Mouse (Mus musculus): ENCODE measurements around the gene Gm20715. TPM values are rescaled to one million over a fixed set of nuclear protein-coding genes. Genes with fewer than 3 reads are reported as not detected.
"Not testable (repeated sequence)": the region's sequence is repeated elsewhere in the genome, so short reads cannot be mapped to it uniquely, and the experiment has no call there.

Gm20715 gene
- under 1 TPM; 0.18 to 0.19 TPM for total RNA-seq (2021)
- long read RNA-seq, experiment 1, partial matches to known transcripts, result 0 of 2 reads
- long read RNA-seq, experiment 1, other reads (novel, unspliced or antisense), result 2 of 2 reads
- long read RNA-seq, experiment 2, result 0 reads

DNA sequence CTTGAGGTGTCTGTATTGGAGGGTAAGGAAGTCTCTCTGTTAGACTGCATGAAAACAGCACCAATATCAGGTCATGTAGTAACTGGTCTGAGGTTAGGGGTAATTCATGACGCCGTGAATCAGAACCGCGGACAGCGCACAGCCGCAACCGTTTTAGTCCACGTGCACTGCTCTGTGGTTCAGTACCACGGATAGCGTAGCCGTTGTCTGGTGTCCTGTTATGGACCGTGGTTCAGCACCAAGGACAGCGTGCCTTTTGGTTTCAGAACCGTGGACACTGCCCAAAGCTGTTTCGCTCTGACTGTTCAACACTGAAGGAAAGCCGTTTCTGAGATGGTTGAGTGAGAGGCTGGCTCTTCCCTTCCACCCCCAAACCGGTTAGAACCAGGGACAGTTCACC, at the start of gene Gm20715:
Gene Gm20715, plus strand, starts transcription at position 235 of the 400 bp plus-strand sequence.
- Histone ChIP-seq H3K4me3 (no peak within 1 kb of the TSS), H3K27ac (no peak within 1 kb of the TSS)
- TF ChIP-seq CTCF (IDR thresholded peaks at IDR 0.05), result no peak
- intact Hi-C loops (cut with DNase I), result no loop called here
- peak; percentile 60 to 67 for DNase-seq (ENCODE audit: extremely low spot score in 1 of 2, low spot score in 2 of 2)

DNA sequence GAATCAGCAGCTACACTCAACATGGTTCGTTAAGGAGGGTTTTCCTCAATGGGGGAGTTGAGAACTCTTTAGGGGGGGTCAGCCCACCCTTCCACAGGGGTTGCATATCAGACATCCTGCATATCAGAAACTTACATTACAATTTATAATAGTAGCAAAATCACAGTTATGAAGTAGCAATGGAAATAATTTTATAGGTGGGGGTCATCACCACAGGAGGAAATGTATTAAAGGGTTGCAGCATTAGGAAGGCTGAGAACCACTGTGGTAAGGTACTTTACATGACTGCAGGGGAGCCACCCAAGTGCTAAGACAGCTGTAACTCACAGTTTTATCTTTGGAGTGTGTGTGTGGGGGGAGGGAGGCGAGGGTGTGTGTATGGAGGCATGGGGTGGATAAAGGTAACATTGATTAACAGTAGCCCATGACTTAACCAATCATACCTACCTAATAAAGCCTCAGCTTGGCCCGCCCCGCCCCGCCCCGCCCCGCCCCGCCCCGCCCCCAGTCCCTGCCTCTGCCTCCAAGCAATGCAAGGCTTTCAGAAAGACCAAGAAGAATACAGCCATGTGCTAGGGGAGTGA, 49.5 kb upstream of the Gm20715 start:
- Histone ChIP-seq H3K4me3 (no peak overlapping the region), H3K27ac (no peak overlapping the region)
- no peak for TF ChIP-seq CTCF (IDR thresholded peaks at IDR 0.05)
- no peak for DNase-seq (ENCODE audit: extremely low spot score in 1 of 2, low spot score in 2 of 2)
- intact Hi-C loops (cut with DNase I), result loop anchor here (2.0 to 10.0 kb wide), 6 partner anchors 188 to 937 kb away; partner anchors contain the start of genes Zfp444 and Zim1

DNA sequence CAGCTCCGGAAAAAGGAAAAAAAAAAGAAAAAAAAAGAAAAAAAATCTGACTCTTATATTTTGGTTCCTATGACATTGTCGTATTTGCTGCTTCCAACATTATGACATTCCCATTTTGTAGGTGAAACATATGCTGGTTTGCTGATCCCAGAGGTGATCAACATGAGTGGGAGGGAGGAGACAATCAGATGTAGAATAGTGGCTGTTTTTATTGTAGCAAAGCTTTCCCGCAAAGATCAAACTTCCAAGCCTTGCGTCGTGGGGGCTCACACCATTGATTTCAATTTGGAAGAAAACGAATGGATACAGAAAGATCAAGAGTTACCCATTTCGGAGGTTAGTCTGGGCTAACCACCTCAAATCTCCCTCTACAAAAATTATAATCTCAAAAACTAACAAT, 48.3 kb upstream of the Gm20715 start:
- intact Hi-C loops (cut with DNase I), result loop anchor here (2.0 to 10.0 kb wide), 7 partner anchors 21 to 936 kb away; partner anchors contain the start of genes Zfp28, Zfp444 and Zim1
- DNase-seq (ENCODE audit: extremely low spot score in 1 of 2, low spot score in 2 of 2), result no peak
- peak overlapping the region; percentile 61 for H3K4me3 ChIP-seq
- no peak for TF ChIP-seq CTCF (IDR thresholded peaks at IDR 0.05)
- peak overlapping the region; percentile 70 for H3K27ac ChIP-seq

DNA sequence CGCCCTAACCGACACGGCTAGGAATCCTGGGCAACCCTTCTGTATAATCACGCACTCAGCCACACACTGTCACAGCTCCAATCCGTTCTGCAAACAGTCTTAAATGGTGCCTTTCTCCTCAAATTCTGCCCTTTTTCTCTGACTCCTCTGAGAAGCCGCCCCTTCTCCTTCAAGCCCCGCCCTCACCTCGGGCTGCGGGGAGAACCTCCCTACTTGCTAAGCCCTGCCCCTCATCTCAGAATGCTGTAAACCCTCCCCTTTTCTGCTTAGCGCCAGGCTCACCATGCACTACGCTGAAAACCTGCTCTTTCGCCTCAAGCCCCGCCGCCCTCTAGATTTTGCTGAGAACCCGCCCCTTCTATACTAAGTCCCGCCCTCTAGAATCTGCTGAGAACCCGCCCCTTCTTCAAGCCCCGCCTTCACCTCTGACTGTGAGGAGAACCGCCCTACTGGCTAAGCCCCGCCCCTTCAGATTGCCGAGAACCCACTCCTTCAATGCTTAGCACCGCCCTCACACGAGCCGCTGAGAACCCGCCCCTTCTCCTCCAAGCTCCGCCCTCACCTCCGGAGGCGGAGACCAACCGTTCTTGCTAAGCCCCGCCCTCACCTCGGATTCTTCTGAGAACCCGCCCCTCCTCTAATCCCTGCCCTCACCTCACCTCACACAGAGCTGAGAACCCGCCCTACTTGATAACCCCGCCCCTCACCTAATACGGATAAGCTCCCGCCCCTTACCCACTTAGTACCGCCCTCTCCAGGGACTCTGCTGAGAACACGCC, 47.6 kb upstream of the Gm20715 start:
- no peak for TF ChIP-seq CTCF (IDR thresholded peaks at IDR 0.05)
- intact Hi-C loops (cut with DNase I), result loop anchor here (2.0 to 10.0 kb wide), 6 partner anchors 20 to 935 kb away; partner anchors contain the start of genes Zfp28 and Zfp444
- peak overlapping the region; percentile 70 for H3K27ac ChIP-seq
- DNase-seq (ENCODE audit: extremely low spot score in 1 of 2, low spot score in 2 of 2), result peak; percentile 96 to 98
- peak overlapping the region; percentile 61 for H3K4me3 ChIP-seq

DNA sequence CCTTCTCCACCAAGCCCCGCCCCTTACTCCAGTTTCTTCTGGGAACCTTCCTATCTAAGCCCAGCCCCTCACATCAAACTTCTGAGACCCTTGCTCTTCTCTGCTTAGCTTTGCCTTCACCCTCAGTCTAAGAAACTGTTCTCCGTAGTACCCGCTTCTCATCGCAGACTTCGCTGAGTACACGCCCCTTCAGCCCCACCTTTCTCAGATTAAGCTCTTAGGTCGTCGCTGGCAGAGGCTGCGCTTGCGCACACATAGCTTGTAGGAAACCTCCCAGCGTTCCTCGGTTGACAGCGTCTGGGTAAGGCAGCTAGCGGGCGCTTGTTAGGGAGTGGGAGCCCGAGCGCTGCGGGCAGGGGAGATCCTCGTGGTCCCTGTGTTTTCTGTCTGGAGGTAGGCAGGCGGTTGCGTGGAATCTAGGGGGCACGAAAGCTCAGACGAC, 47.0 kb upstream of the Gm20715 start, which contains the start of gene Zfp78:
Gene Zfp78, plus strand, starts transcription at position 234 of the 442 bp plus-strand sequence.
- peak in 1 of 2 experiments; percentile 85 for DNase-seq (ENCODE audit: extremely low spot score in 1 of 2, low spot score in 2 of 2)
- intact Hi-C loops (cut with DNase I), result loop anchor here (2.0 to 10.0 kb wide), 6 partner anchors 20 to 934 kb away; partner anchors contain the start of genes Zfp28 and Zfp444
- H3K27ac ChIP-seq, result peak within 1 kb of the TSS; percentile 70
- no peak; the same call in none of the 2 replicates for TF ChIP-seq CTCF (IDR thresholded peaks at IDR 0.05)
- H3K4me3 ChIP-seq, result peak within 1 kb of the TSS; percentile 61

DNA sequence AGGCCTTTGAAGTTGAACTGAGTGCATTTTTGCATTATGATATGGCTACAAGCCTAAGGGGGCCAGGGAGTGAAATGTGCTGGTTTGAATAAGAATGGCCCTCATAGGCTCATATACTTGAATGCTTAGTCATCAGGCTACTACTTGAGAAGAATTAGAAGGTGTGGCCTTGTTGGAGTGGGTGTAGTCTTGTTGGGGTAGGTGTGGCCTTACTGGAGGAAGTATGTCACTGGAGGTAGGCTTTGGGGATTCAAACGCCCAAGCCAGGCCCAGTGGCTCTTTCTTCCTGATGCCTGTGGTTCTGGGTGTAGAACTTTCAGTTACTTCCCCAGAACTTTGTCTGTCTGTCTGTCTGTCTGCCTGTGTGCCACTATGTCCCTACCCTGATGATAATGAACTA, 45.3 kb upstream of the Gm20715 start:
- no peak overlapping the region for H3K27ac ChIP-seq
- no peak overlapping the region for H3K4me3 ChIP-seq
- no peak for DNase-seq (ENCODE audit: extremely low spot score in 1 of 2, low spot score in 2 of 2)
- TF ChIP-seq CTCF (IDR thresholded peaks at IDR 0.05), result no peak
- intact Hi-C loops (cut with DNase I), result loop anchor here (5.0 to 10.0 kb wide), 5 partner anchors 192 to 933 kb away; partner anchors contain the start of gene Zfp444

DNA sequence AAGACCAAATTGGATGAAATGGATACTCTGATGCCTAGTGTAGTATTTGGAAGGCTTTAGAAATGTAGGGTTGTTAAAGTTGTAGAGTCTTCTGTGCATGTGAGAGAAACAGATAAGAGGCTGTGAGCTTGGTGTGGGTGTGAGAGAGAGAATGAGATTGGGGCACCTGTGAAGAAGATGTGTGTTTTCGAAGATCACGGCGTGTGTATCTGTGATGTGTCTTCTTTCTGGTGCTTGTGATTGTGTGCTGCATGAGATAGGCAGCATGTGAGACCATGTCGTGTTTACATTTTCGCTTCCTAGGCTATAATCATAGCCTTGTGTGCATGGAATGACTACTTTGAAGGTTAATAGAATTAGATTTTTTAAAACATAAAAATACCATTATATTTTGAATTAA, 42.9 kb upstream of the Gm20715 start:
- TF ChIP-seq CTCF (IDR thresholded peaks at IDR 0.05), result no peak
- intact Hi-C loops (cut with DNase I), result loop anchor here (10.0 kb wide), 2 partner anchors 218 to 358 kb away; no protein-coding TSS in a partner anchor

DNA sequence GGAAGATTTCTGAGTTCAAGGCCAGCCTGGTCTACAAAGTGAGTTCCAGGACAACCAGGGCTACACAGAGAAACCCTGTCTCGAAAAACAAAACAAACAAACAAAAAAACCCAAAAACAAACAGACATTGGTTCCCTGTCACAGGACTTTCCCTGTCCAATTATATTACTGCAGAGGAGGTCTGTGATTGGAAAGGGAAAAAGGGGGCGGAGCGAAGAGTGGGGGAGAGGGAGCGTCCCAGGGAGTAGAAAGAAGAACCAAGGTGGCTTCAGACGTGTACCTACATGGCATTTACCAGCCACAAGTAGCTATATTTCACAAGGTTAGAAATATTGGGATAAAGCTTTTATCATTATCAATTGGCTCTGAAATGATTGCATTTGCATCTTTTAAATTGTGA, 41.9 kb upstream of the Gm20715 start:
- H3K27ac ChIP-seq; H3K4me3 ChIP-seq; DNase-seq (ENCODE audit: extremely low spot score in 1 of 2, low spot score in 2 of 2): not testable (repeated sequence)
- intact Hi-C loops (cut with DNase I), result loop anchor here (10.0 kb wide), 2 partner anchors 217 to 357 kb away; no protein-coding TSS in a partner anchor

More for the DNA sequence above, 42.9 kb upstream of the Gm20715 start:
- H3K27ac ChIP-seq, result no peak overlapping the region
- no peak overlapping the region for H3K4me3 ChIP-seq
- no peak for DNase-seq (ENCODE audit: extremely low spot score in 1 of 2, low spot score in 2 of 2)

DNA sequence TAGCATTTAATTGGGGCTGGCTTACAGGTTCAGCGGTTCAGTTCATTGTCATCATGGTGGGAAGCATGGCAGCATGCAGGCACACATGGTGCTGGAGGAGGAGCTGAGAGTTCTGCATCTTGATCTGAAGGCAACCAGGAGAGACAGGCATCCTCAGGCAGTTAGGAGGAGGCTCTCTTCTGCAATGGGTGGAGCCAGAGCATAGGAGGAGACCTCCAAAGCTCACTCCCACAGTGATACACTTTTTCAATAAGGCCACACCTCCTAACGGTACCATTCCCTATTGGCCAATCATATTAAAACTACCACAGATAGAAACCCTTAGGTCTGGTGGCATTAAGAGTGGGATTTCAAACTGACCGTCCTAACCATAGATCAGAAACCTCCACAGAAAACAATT, 40.6 kb upstream of the Gm20715 start:
- no peak for DNase-seq (ENCODE audit: extremely low spot score in 1 of 2, low spot score in 2 of 2)
- no peak for TF ChIP-seq CTCF (IDR thresholded peaks at IDR 0.05)
- Histone ChIP-seq H3K4me3 (no peak overlapping the region), H3K27ac (no peak overlapping the region)
- intact Hi-C loops (cut with DNase I), result loop anchor here (10.0 kb wide), 2 partner anchors 215 to 355 kb away; no protein-coding TSS in a partner anchor

DNA sequence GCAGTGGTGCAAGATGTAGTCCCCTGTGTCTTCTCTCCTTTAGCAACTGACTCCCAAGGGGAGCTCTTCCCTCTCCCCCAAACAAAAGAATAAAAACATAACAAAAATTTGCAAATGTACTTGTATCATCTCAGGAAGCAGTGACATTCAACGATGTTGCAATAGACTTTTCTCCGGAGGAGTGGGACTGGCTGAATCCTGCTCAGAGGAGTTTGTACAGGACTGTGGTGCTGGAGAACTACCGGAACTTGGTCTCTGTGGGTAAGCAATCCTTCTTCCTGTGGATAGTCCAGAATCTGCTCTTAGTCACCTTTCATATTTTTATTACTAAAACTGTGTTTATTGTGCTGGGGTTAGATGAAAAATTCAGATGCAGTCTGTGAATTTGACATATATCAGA, 37.1 kb upstream of the Gm20715 start:
- DNase-seq (ENCODE audit: extremely low spot score in 1 of 2, low spot score in 2 of 2), result no peak
- no peak overlapping the region for H3K4me3 ChIP-seq
- no peak overlapping the region for H3K27ac ChIP-seq
- intact Hi-C loops (cut with DNase I), result no loop called here
- no peak for TF ChIP-seq CTCF (IDR thresholded peaks at IDR 0.05)

DNA sequence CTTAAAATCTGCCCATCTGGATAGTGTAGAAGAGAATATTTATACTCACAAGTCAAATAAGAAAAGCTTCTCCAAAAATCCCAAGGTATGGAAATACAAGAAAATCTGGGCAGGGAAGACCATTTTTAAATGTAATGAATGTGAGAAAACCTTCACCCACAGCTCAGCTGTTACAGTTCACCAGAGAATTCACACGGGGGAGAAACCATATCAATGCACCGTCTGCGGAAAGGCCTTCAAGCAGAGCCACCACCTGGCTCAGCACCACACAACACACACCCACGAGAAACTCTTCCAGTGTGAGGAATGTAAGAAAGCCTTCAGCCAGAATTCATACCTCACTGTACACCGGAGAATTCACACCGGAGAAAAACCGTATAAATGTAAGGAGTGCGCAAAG, 31.6 kb upstream of the Gm20715 start:
- DNase-seq (ENCODE audit: extremely low spot score in 1 of 2, low spot score in 2 of 2), result peak; percentile 34 to 58
- intact Hi-C loops (cut with DNase I), result loop anchor here (1.0 kb wide), 2 partner anchors 42 to 398 kb away; no protein-coding TSS in a partner anchor
- Histone ChIP-seq H3K4me3 (no peak overlapping the region), H3K27ac (no peak overlapping the region)
- no peak for TF ChIP-seq CTCF (IDR thresholded peaks at IDR 0.05)
